Mouse (Mus musculus) liver, embryonic 14.5 days (tissue): ENCODE results near the gene Iqce.

ENCODE experiments used
- CTCF ChIP-seq: IDR thresholded peaks from 2 replicates; pipeline ENCODE4 v1.5.1; 2016; ENCODE audit warnings: antibody characterized with exemption, low read depth, control low read depth
- EP300 ChIP-seq: IDR thresholded peaks from 2 replicates; pipeline ENCODE4 v1.6.1; 2016; ENCODE audit warnings: antibody characterized with exemption, low read depth

DNA sequence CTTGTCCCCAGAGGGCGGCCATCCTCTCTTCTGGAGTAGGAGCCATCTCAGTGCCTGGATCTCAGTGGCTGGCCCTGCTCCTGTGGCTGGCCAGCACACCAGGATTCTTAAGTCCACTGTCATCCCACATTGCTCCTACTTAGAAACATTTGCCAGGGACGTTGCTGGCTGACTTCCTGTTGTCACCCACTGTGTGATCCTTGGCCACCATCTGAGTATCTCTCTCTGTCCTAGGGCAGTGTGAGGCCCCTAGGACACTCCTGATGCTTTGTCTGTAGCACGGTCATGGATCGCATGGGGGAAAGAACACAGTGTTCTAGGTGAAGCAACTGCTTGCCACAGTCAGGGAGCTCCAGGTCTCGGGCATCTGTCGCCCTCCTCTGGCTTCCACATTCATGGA lies 8.1 kb upstream of the Iqce start:
- TF ChIP-seq CTCF: no peak
- no peak for TF ChIP-seq EP300
